Mouse (Mus musculus): ENCODE measurements around the gene Kcnh1.

DNA sequence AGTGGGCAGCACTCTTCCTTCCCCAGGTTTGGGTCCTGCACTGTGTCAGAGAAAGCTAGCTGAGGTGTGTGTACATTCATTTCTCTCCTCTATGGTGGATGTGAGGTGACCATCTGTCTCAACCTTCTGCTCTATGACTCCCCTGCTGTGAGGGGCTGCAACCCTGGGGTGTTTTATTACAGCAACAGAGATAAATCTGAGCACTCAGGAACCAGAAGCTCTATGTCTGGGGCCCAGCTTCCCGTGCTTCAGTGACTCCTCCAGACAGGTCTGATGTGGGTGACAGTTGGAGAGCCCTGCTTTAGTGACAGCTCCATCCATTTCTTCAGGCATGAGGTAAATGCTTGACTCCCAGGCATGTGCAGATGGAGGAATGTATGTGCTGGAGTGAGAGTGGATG is 12.4 kb downstream of the Kcnh1 start:
- TF ChIP-seq RCOR1 (conservative IDR thresholded peaks at IDR 0.05; ENCODE audit: low read depth, low read length) = no peak
- TF ChIP-seq CTCF (conservative IDR thresholded peaks at IDR 0.05 in 1 of 2, IDR thresholded peaks at IDR 0.05 in 1 of 2; ENCODE audit: low read depth in 2 of 2, low read length in 2 of 2) = no peak
- no peak for TF ChIP-seq E2F4 (IDR thresholded peaks at IDR 0.05; ENCODE audit: insufficient replicate concordance, low read depth, low read length)
- TF ChIP-seq MYC (IDR thresholded peaks at IDR 0.05; ENCODE audit: low read depth, low read length) = no peak
- TF ChIP-seq POLR2A (IDR thresholded peaks at IDR 0.05; ENCODE audit: low read depth, low read length) = no peak
- no peak for TF ChIP-seq CHD1 (IDR thresholded peaks at IDR 0.05; ENCODE audit: low read depth, low read length)
- no peak for TF ChIP-seq NELFE (IDR thresholded peaks at IDR 0.05; ENCODE audit: low read depth, low read length)
- no peak for TF ChIP-seq USF1 (IDR thresholded peaks at IDR 0.05; ENCODE audit: low read depth, low read length)
- TF ChIP-seq ZMIZ1 (IDR thresholded peaks at IDR 0.05; ENCODE audit: low read depth, low read length) = no peak
- no peak for TF ChIP-seq EP300 (IDR thresholded peaks at IDR 0.05; ENCODE audit: low read length)
- no peak for TF ChIP-seq MAX (IDR thresholded peaks at IDR 0.05; ENCODE audit: low read length)
- no peak for TF ChIP-seq JUND (conservative IDR thresholded peaks at IDR 0.05; ENCODE audit: low read depth, low read length)
- TF ChIP-seq SIN3A (IDR thresholded peaks at IDR 0.05; ENCODE audit: low read length) = no peak
- no peak for TF ChIP-seq TCF12 (IDR thresholded peaks at IDR 0.05; ENCODE audit: low read depth, low read length)

Data from CH12.LX (cell line).